Mouse (Mus musculus): ENCODE results near the gene Paics.

DNA sequence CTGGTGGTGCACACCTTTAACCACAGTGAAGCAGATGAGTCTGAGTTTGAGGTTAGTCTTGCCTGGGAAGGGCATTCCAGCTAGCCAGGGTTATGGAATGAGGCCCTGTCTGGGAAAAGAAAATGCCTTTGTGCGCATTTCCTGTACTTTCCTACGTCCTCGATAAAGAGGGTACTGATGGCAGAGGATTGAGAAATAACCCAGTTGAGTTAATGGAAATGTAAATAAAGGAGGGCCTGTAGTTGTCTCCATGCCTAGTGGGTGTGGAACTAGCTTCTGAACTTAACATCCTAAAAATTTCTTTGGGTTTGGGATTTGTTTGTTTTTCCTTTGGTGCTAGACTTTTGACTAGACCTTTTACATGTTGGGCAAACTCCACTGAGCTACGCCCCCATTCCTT lies 4.4 kb downstream of the Paics start:
- TF ChIP-seq POLR2A (IDR thresholded peaks at IDR 0.05; ENCODE audit: control insufficient read depth, low read depth, low read length), result no peak
- TF ChIP-seq CTCF (IDR thresholded peaks at IDR 0.05; ENCODE audit: control insufficient read depth, insufficient read depth, insufficient replicate concordance, low read depth, low read length), result no peak
